Mouse (Mus musculus) forebrain, postnatal 0 days (tissue): ENCODE data around the gene Arid3a. TPM values are rescaled to one million over a fixed set of nuclear protein-coding genes. Genes with fewer than 3 reads are reported as not detected.
A peak's percentile ranks its signal among the peaks of the same experiment; 100 is the strongest.
"Not testable (repeated sequence)": the region's sequence is repeated elsewhere in the genome, so short reads cannot be mapped to it uniquely, and the experiment has no call there.

Source experiments
- ATAC-seq: fragments of 200-750 bp; cut with Nextera tagmentation; 2 replicates; pipeline ENCODE4 v1.8.0; 2017; ENCODE audit warnings: mild to moderate bottlenecking, moderate library complexity
- DNase-seq: peaks from one replicate; pipeline ENCODE4 v3.0.0-alpha.2; 2015
- H3K27ac ChIP-seq: fragments of 300-500 bp; sonication (generic); 2 replicates; pipeline ENCODE4 v1.5.1; 2014; ENCODE audit warnings: low read depth, mild to moderate bottlenecking, antibody characterized with exemption, low read length, moderate library complexity, mixed read lengths
- H3K27me3 ChIP-seq: fragments of 300-500 bp; sonication (generic); 2 replicates; pipeline ENCODE4 v1.6.1; 2014; ENCODE audit warnings: mild to moderate bottlenecking, low read length, mixed read lengths; ENCODE audit not compliant: insufficient read depth
- H3K36me3 ChIP-seq: fragments of 300-500 bp; sonication (generic); 2 replicates; pipeline ENCODE4 v1.6.1; 2014; ENCODE audit warnings: mild to moderate bottlenecking, moderate library complexity; ENCODE audit not compliant: insufficient read depth
- H3K4me1 ChIP-seq: fragments of 300-500 bp; sonication (generic); 2 replicates; pipeline ENCODE4 v1.6.1; 2014; ENCODE audit warnings: antibody characterized with exemption; ENCODE audit not compliant: insufficient read depth
- H3K4me2 ChIP-seq: fragments of 300-500 bp; sonication (generic); 2 replicates; pipeline ENCODE4 v1.6.1; 2014; ENCODE audit warnings: low read depth, mild to moderate bottlenecking, moderate library complexity
- H3K4me3 ChIP-seq: fragments of 300-500 bp; sonication (generic); 2 replicates; pipeline ENCODE4 v1.5.1; 2014; ENCODE audit warnings: low read depth, low read length, mixed read lengths
- H3K9ac ChIP-seq: fragments of 300-500 bp; sonication (generic); 2 replicates; pipeline ENCODE4 v1.6.1; 2014; ENCODE audit warnings: mild to moderate bottlenecking
- H3K9me3 ChIP-seq: fragments of 300-500 bp; sonication (generic); 2 replicates; pipeline ENCODE4 v1.6.1; 2016; ENCODE audit warnings: low read length
- CTCF ChIP-seq: sonication (generic); IDR thresholded peaks from 2 replicates; pipeline ENCODE4 v1.5.1; 2016; ENCODE audit warnings: antibody characterized with exemption, control low read depth, low read depth
- WGBS: fragments of 180-500 bp; shearing (Covaris S2); extraction: QIAGEN DNeasy Blood & Tissue Kit; methylation state at CpG from one replicate; pipeline ENCODE4 v1.1.7; 2014; 5-methylcytosine and 5-hydroxymethylcytosine counted together
- polyA plus RNA-seq: library from polyadenylated mRNA; unstranded; fragments of >200 nt; fragmentation: Nextera tagmentation; extraction: Ambion mirVana; gene quantifications from 2 replicates; pipeline ENCODE4 v1.2.1, GENCODE M21; 2015
- total RNA-seq: library from RNA; depleted of rRNA; stranded (reverse); fragments of >200 nt; gene quantifications from 2 replicates; pipeline ENCODE4 v1.2.3, GENCODE M21; 2014

Gene Arid3a
- total and polyA plus RNA-seq, 2 experiments from 2014 or later, result 2.1 to 7.9 TPM

GRCm38 (mm10) chr10:79892451-79893118 is 34.3 kb upstream of the Arid3a start:
- H3K4me2 ChIP-seq, H3K4me3 ChIP-seq, H3K27ac ChIP-seq, H3K4me1 ChIP-seq, H3K9ac ChIP-seq, H3K27me3 ChIP-seq, H3K9me3 ChIP-seq: not testable (repeated sequence)
- ATAC-seq (peak; percentile 86), DNase-seq (peak; percentile 81)
- peak; percentile 83 for TF ChIP-seq CTCF
- 41% methylated on average over 22 of the region's 22 CpGs for WGBS
- peaks cover 27% of the 10 kb centered on the region for H3K36me3 ChIP-seq

- Histone ChIP-seq H3K4me3 (no peak overlapping the region), H3K4me2 (no peak overlapping the region), H3K36me3 (peaks cover 46% of the 10 kb centered on the region), H3K9me3 (no peaks in the 10 kb centered on the region), H3K4me1 (no peaks in the 10 kb centered on the region), H3K9ac (no peak overlapping the region), H3K27ac (no peak overlapping the region), H3K27me3 (no peaks in the 10 kb centered on the region)
- DNase-seq (no peak), ATAC-seq (no peak)
- no peak for TF ChIP-seq CTCF
- 85% methylated on average over 16 of the region's 16 CpGs for WGBS
Observed at GRCm38 (mm10) chr10:79896306-79896705, 30.5 kb upstream of the Arid3a start.

GRCm38 (mm10) chr10:79896814-79897213 is 30.0 kb upstream of the Arid3a start:
- DNase-seq (no peak), ATAC-seq (no peak)
- Histone ChIP-seq H3K9me3 (no peaks in the 10 kb centered on the region), H3K27me3 (no peaks in the 10 kb centered on the region), H3K9ac (no peak overlapping the region), H3K4me3 (no peak overlapping the region), H3K4me1 (no peaks in the 10 kb centered on the region), H3K4me2 (no peak overlapping the region), H3K27ac (no peak overlapping the region), H3K36me3 (peaks cover 48% of the 10 kb centered on the region)
- TF ChIP-seq CTCF, result no peak
- 84% methylated on average over 13 of the region's 13 CpGs for WGBS

GRCm38 (mm10) chr10:79897316-79898245 is 29.3 kb upstream of the Arid3a start:
- peaks cover 53% of the 10 kb centered on the region for H3K36me3 ChIP-seq
- no peak overlapping the region for H3K4me2 ChIP-seq
- H3K27me3 ChIP-seq, result no peaks in the 10 kb centered on the region
- TF ChIP-seq CTCF, result no peak
- no peak overlapping the region for H3K9ac ChIP-seq
- 54% methylated on average over 20 of the region's 20 CpGs for WGBS
- DNase-seq (no peak), ATAC-seq (no peak)
- no peak overlapping the region for H3K27ac ChIP-seq
- no peaks in the 10 kb centered on the region for H3K9me3 ChIP-seq
- H3K4me3 ChIP-seq, result no peak overlapping the region
- H3K4me1 ChIP-seq, result no peaks in the 10 kb centered on the region

- Histone ChIP-seq H3K9ac (no peak overlapping the region), H3K27me3 (no peaks in the 10 kb centered on the region), H3K9me3 (no peaks in the 10 kb centered on the region), H3K27ac (peak overlapping the region; percentile 40; the same call in 1 of the 2 replicates), H3K36me3 (peaks cover 61% of the 10 kb centered on the region), H3K4me1 (no peaks in the 10 kb centered on the region), H3K4me3 (no peak overlapping the region), H3K4me2 (no peak overlapping the region)
- peak; percentile 88 for ATAC-seq
- peak; percentile 61 for TF ChIP-seq CTCF
- DNase-seq, result peak; percentile 59
- WGBS, result 10% methylated on average over 2 of the region's 2 CpGs
Observed at GRCm38 (mm10) chr10:79900951-79901410, 25.9 kb upstream of the Arid3a start.

- no peak overlapping the region for H3K9ac ChIP-seq
- peaks cover 3% of the 10 kb centered on the region; the same call in 1 of the 2 replicates for H3K4me1 ChIP-seq
- WGBS, result 89% methylated on average over 9 of the region's 9 CpGs
- H3K27ac ChIP-seq, result no peak overlapping the region
- no peaks in the 10 kb centered on the region for H3K27me3 ChIP-seq
- TF ChIP-seq CTCF, result no peak
- peaks cover 47% of the 10 kb centered on the region for H3K36me3 ChIP-seq
- DNase-seq (no peak), ATAC-seq (no peak)
- no peak overlapping the region for H3K4me2 ChIP-seq
- no peaks in the 10 kb centered on the region for H3K9me3 ChIP-seq
- H3K4me3 ChIP-seq, result no peak overlapping the region
Observed at GRCm38 (mm10) chr10:79906712-79907111, 20.1 kb upstream of the Arid3a start.

GRCm38 (mm10) chr10:79907415-79907814 is 19.4 kb upstream of the Arid3a start:
- Histone ChIP-seq H3K9ac (no peak overlapping the region), H3K4me2 (no peak overlapping the region), H3K4me1 (peaks cover 3% of the 10 kb centered on the region; the same call in 1 of the 2 replicates), H3K27ac (no peak overlapping the region), H3K9me3 (no peaks in the 10 kb centered on the region), H3K27me3 (no peaks in the 10 kb centered on the region), H3K36me3 (peaks cover 47% of the 10 kb centered on the region), H3K4me3 (no peak overlapping the region)
- ATAC-seq (no peak), DNase-seq (no peak)
- WGBS, result 92% methylated on average over 10 of the region's 10 CpGs
- TF ChIP-seq CTCF, result no peak
